Mouse (Mus musculus) midbrain, embryonic 14.5 days (tissue): ENCODE data around the gene Gm6337. TPM values are rescaled to one million over a fixed set of nuclear protein-coding genes. Genes with fewer than 3 reads are reported as not detected.
"Not testable (repeated sequence)": the region's sequence is repeated elsewhere in the genome, so short reads cannot be mapped to it uniquely, and the experiment has no call there.

ENCODE experiments used
- ATAC-seq: fragments of 200-750 bp; cut with Nextera tagmentation; 2 replicates; pipeline ENCODE4 v1.8.0; 2017; ENCODE audit warnings: moderate number of reproducible peaks, moderate library complexity; ENCODE audit not compliant: low FRiP score, low TSS enrichment
- DNase-seq: peaks from one replicate; pipeline ENCODE4 v3.0.0-alpha.2; 2015
- H3K27ac ChIP-seq: fragments of 300-500 bp; sonication (generic); replicated peaks from 2 replicates; pipeline ENCODE4 v1.5.1; 2014; ENCODE audit warnings: mild to moderate bottlenecking, low read depth, low read length, moderate library complexity
- H3K27me3 ChIP-seq: fragments of 300-500 bp; sonication (generic); 2 replicates; pipeline ENCODE4 v1.6.1; 2014; ENCODE audit warnings: low read length, control low read depth, mixed read lengths; ENCODE audit not compliant: control insufficient read depth, insufficient read depth
- H3K36me3 ChIP-seq: fragments of 300-500 bp; sonication (generic); 2 replicates; pipeline ENCODE4 v1.6.1; 2014; ENCODE audit warnings: low read length, control low read depth; ENCODE audit not compliant: control insufficient read depth, insufficient read depth
- H3K4me1 ChIP-seq: fragments of 300-500 bp; sonication (generic); 2 replicates; pipeline ENCODE4 v1.6.1; 2014; ENCODE audit warnings: mild to moderate bottlenecking, antibody characterized with exemption, low read length, control low read depth; ENCODE audit not compliant: control insufficient read depth, insufficient read depth
- H3K4me2 ChIP-seq: fragments of 300-500 bp; sonication (generic); 2 replicates; pipeline ENCODE4 v1.6.1; 2014; ENCODE audit warnings: mild to moderate bottlenecking, low read length, moderate library complexity
- H3K4me3 ChIP-seq: fragments of 300-500 bp; sonication (generic); replicated peaks from 2 replicates; pipeline ENCODE4 v1.5.1; 2014; ENCODE audit warnings: low read depth, low read length
- H3K9ac ChIP-seq: fragments of 300-500 bp; sonication (generic); replicated peaks from 2 replicates; pipeline ENCODE4 v1.6.1; 2014; ENCODE audit warnings: mild to moderate bottlenecking, low read length, moderate library complexity
- H3K9me3 ChIP-seq: fragments of 300-500 bp; sonication (generic); 2 replicates; pipeline ENCODE4 v1.6.1; 2016; ENCODE audit warnings: low read length, control low read depth, mixed read lengths; ENCODE audit not compliant: control insufficient read depth
- WGBS: fragments of 180-500 bp; shearing (Covaris S2); extraction: QIAGEN DNeasy Blood & Tissue Kit; methylation state at CpG from one replicate; pipeline ENCODE4 v1.1.7; 2014; 5-methylcytosine and 5-hydroxymethylcytosine counted together
- polyA plus RNA-seq: library from polyadenylated mRNA; unstranded; fragments of >200 nt; fragmentation: Nextera tagmentation; extraction: Ambion mirVana; gene quantifications from 2 replicates; pipeline ENCODE4 v1.2.1, GENCODE M21; 2014

The Gm6337 gene
- not detected in 2 replicates for polyA plus RNA-seq

DNA sequence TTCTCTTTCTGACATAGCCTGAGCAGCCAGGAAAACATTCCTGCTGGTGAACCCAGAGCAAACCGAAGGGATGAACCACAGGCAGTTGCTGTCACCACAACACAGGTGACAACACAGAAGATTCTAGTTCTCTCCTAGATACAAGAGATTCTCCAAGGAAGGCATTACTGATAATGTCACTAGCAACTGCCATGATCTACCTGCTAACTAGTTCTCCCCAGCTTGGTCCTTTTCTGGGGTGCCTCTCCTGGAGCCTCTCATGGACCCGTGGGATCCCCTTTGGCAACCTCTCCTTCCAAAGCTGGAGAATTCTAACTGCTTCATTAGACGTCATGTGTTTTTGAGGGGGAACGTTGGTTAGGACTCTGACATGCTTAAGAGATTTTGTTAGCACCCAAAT lies at the start of gene Gm6337:
Gene Gm6337 (minus strand): TSS at position 101 of the 400 bp plus-strand sequence.
- H3K27ac ChIP-seq: not testable (repeated sequence)
- WGBS: 86% methylated on average over 3 of the region's 4 CpGs

DNA sequence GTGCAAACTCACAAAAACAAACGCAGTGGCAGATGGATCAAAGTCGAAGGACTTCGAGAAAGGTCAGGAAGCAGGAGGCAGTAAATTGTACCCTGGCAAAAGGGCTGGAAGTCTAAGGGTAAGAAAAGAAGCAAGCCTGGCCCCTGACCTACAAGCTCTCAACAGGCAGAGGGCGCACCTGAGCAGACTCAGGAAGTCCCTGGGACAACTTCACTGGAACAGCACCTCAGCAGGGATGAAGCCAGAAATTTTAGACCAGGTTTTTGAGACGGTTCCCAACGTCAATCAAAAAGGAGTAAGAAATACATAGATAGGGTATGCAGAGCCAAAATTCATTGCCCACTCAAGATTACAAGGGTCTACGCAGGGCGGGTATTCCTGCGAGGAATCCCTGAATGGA lies 49.4 kb upstream of the Gm6337 start:
- H3K9ac ChIP-seq: not testable (repeated sequence)

More for the DNA sequence above, at the start of gene Gm6337:
- not testable (repeated sequence) for H3K36me3 ChIP-seq, H3K4me3 ChIP-seq, H3K9ac ChIP-seq, H3K9me3 ChIP-seq, DNase-seq, H3K27me3 ChIP-seq, H3K4me2 ChIP-seq, H3K4me1 ChIP-seq, ATAC-seq

DNA sequence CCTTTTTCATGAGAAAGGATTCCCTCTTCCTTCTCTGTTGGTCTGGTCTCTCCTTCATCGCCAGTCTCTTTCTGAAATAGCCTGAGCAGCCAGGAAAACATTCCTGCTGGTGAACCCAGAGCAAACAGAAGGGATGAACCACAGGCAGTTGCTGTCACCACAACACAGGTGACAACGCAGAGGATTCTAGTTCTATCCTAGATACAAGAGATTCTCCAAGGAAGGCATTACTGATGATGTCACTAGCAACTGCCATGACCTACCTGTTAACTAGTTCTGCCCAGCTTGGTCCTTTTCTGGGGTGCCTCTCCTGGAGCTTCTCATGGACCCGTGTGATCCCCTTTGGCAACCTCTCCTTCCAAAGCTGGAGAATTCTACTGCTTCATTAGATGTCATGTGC lies 35.8 kb upstream of the Gm6337 start, which contains the start of gene Gm8206:
Gene Gm8206 (minus strand): TSS at position 101 of the 400 bp plus-strand sequence.
- not testable (repeated sequence) for H3K27me3 ChIP-seq, H3K27ac ChIP-seq, DNase-seq, H3K4me1 ChIP-seq, H3K9ac ChIP-seq, H3K36me3 ChIP-seq, H3K4me3 ChIP-seq, H3K9me3 ChIP-seq, ATAC-seq, H3K4me2 ChIP-seq
- WGBS: 87% methylated on average over 2 of the region's 3 CpGs

More for the DNA sequence above, 49.4 kb upstream of the Gm6337 start:
- not testable (repeated sequence) for H3K36me3 ChIP-seq, H3K27me3 ChIP-seq, H3K4me1 ChIP-seq, H3K9me3 ChIP-seq, H3K27ac ChIP-seq, ATAC-seq
- peak overlapping the region; percentile 33 for H3K4me3 ChIP-seq
- peak overlapping the region; percentile 50 for H3K4me2 ChIP-seq
- peak; percentile 26 for DNase-seq
- WGBS: 11% methylated on average over 8 of the region's 9 CpGs

Other genes with a start within 250 kb of the Gm6337 start
- gene Gm3424, start 227.9 kb downstream of the Gm6337 start, polyA plus RNA-seq: not detected in 2 replicates
- gene Gm8237, start 177.9 kb downstream of the Gm6337 start, polyA plus RNA-seq: 0.74 and 1.4 TPM in 2 replicates
- gene Gm3248, start 96.5 kb downstream of the Gm6337 start, polyA plus RNA-seq: 3.6 and 5.1 TPM in 2 replicates
- gene Gm3453, start 79.1 kb downstream of the Gm6337 start, polyA plus RNA-seq: not detected in 2 replicates
- 7.0 and 7.1 TPM in 2 replicates for gene Gm8206, start 35.7 kb upstream of the Gm6337 start, polyA plus RNA-seq
- 5.6 and 6.3 TPM in 2 replicates for gene Gm3468, start 50.4 kb upstream of the Gm6337 start, polyA plus RNA-seq
- not detected in 2 replicates for gene Gm3476, start 67.5 kb upstream of the Gm6337 start, polyA plus RNA-seq
- gene Gm21560, start 161.0 kb upstream of the Gm6337 start, polyA plus RNA-seq: not detected in 2 replicates
- 8.0 and 8.8 TPM in 2 replicates for gene Gm3411, start 229.0 kb upstream of the Gm6337 start, polyA plus RNA-seq
- not detected in 2 replicates for gene Gm21103, start 246.6 kb upstream of the Gm6337 start, polyA plus RNA-seq